Mouse (Mus musculus): Measurements from ENCODE around the gene Agfg2.

GRCm38 (mm10) chr5:137674786-137675185 is 9.7 kb downstream of the Agfg2 start:
- TF ChIP-seq POLR2A (IDR thresholded peaks at IDR 0.05; ENCODE audit: insufficient read depth, low read depth, low read length), result no peak
- no peak for TF ChIP-seq CTCF (IDR thresholded peaks at IDR 0.05; ENCODE audit: insufficient read depth, low read depth, low read length)
